Mouse (Mus musculus): ENCODE data around the gene Twf1.
A peak's percentile ranks its signal among the peaks of the same experiment; 100 is the strongest.

The Twf1 gene

DNA sequence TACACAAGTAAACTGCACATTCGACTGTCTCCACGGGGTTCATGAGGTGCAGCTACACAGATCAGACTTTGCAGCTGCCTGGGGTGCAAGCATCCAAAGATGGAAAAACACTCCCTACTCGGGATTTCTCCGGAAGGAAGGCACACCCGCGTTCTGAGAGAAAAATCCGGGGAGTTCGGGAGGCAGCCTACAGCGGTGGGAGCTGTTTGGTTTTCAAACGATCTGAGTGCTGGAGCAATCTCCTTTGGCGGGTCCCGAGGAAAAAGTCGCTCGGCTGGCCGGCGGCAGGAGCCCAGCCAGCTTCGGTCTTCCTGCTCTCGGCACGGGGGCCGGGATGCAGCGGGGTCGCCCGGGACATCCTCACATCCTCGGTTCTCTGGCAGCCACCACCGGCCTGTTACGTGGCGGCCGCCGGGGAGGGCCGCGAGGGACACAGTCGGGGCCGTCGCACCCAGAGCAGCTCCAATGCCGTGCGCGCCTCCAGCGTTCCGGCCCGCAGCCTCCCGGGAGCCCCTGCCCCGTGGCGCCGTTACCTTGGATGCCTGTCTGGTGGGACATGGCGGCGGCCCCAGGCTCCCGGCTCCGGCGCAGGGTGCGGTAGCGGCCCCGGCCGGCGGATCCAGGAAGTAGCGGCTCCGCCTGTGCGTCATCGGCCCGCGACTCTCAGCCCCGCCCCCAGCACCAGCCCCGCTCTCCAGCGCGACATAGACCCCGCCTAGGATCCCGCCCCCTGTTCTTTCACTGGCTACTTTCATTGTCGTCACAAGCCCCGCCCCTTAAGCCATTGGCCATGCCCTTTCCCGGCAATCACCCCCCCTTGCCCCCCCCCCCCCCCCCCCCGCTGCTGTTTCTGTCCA is at the start of gene Twf1:
Gene Twf1, minus strand, starts transcription at position 671 of the 857 bp plus-strand sequence.
- peak; percentile 93 for DNase-seq (ENCODE audit: low read depth, low spot score)

DNA sequence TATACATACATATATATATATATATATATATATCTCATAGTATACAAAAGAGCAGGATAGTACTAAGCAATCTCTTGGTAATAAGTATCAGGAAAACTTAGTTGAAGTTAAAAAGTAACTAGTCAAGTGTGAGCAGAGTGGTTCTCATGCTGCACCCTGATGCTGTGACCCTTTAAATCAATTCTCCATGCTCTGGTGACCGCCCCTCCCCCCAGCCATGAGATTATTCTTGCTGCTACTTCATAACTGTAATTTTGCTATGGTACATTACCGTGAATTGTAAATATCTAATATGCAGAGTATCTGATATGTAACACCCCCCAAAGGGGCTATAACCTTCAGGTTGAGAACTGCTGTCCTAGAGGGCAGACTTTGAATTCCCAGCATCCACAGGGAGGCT is 49.4 kb upstream of the Twf1 start:
- DNase-seq (ENCODE audit: low read depth, low spot score): no peak

DNA sequence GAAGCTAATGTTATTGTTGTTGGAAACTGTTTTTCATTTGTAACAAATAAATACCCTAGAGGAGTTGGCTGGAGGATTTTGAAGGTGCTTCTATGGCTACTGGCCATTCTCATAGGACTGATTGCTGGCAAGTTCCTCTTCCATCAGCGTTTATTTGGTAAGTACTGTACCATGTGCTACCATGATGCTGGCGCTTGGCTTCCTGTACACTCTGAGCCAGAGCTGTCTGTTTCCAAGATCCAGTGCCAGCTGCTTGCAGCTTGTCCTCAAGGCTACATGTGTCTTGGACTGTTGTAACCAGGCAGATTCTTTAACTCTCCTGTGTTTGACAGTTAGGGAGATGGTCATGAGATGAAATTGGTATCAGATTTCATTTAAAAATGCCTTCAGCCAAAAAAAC is 48.5 kb upstream of the Twf1 start:
- DNase-seq (ENCODE audit: low read depth, low spot score): no peak

DNA sequence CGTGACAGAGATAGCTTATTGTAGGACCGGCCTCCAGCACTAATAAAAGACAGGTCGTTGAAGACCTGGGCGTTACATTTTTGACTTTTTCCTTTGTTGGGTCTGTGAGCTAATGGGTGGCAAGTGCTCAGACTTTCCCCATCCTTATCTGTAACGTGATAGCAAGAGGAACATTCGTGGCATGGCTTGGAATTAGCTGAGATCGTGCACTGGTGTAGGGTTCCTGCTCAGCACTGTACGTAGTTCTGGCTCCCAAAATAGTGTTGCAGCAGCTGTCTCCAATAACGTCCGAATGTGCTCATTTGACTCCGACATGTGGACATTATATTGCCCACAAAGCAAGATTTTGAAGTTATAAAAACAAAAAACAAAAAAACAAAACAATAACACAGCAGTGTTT is 44.8 kb upstream of the Twf1 start:
- no peak for DNase-seq (ENCODE audit: low read depth, low spot score)

DNA sequence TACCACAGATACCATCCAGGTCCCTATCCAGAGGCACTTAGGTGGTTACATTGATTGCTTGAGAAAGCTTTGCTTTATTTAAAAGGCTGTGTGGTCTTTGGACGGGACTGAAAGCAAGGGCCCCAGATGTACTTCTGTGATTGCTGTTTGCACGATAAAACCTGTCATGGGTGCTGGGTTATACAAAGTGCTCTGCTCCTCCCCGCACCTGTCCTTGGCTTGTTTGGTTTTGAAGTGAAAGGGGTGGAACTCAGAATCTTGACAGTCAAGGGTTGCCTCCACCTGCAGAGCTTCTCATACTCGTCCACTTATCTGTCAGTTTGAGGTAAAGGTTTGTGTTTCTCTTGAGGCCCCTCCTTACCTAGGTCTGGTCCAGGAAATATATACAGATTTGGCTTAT is 40.9 kb upstream of the Twf1 start:
- DNase-seq (ENCODE audit: low read depth, low spot score): no peak

DNA sequence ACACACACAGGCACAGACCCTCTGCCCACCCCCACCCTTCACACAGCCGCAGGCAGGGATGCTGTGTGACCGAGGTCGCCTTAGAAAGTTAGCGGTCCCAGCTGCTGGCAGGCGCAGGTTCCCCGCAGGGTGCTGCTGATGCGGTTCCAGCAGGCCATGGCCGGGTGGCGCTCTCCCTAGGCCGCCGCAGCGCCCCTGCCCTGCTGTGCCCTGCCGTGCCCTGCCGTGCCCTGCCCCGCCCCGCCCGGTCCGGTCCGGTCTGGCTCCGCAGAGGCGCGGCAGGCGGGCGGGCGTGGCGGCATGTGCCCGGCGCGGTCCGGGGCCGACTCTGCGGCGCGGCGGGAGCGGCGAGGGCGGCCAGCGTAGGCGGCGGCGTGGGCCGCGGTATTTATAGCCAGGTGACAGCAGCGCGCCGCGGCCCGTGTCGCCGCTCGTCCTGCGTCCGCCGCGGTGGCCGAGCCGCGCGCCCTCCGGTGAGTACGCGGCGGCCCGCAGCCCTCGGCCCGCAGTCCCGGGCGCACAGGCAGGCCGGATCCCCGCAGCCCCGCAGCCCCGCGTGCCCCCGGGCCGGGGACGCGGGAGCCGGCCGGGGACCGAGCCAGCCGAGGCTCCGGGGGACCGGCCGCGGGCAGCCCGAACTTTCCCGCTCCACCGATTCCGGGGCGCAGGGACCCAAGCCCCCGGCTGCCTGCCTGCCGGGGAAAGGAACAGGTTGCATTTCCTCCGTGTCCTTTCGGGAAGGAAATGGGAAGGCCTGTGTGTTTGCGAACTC is 39.3 kb upstream of the Twf1 start, which contains the start of gene Tmem117:
Gene Tmem117, plus strand, starts transcription at position 403 of the 772 bp plus-strand sequence.
- DNase-seq (ENCODE audit: low read depth, low spot score): no peak

DNA sequence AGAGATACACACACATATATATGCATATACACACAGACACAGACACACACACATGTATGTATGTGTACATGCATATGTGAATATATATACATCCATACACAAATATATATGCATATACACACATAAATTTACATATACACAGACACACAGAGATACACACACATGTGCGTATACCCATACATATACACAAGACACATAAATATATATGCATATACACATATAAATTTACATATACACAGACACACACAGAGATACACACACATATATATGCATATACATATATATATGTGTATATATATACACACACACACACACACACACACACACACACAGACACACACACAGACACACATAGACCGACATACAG is 38.8 kb upstream of the Twf1 start:
- DNase-seq (ENCODE audit: low read depth, low spot score): no peak

DNA sequence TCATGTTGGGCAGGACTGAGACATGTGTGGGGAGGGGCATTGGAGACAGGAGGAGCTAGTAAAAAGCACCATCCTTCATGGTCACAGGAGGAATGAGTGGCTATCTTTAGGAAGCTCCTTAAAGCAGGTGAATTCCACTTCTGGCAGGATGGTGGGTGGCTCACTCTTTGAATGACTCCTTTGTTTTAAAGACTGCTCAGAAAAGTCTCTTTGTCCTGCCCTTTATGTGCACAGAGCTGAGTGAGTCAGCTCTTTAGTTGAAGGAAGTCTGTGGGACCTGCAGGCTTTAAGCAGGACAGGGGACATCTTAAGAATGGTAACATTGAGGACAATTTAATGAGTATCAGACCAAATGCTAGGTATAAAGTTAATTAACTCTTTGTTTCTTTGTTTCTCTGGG is 31.2 kb upstream of the Twf1 start:
- no peak for DNase-seq (ENCODE audit: low read depth, low spot score)

DNA sequence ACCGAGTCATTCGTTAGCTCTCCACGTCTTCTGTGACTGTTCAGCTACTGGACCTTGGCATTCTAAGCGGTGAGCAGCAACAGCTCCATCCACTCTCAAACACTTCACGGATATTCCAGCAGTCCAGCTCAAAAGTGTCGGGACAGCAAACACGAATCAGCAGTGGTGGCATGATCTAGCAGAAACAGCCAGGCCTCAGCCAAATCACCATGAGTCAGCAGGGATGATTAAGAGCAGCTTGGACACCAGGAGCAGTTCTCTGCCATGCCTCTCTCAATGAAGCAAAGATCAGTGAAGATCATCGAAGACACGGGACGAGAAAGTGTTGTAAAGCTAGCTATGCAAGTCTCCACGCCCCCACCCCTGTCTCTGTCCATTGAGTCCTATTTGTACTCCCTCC is 26.3 kb upstream of the Twf1 start:
- DNase-seq (ENCODE audit: low read depth, low spot score): peak; percentile 2

DNA sequence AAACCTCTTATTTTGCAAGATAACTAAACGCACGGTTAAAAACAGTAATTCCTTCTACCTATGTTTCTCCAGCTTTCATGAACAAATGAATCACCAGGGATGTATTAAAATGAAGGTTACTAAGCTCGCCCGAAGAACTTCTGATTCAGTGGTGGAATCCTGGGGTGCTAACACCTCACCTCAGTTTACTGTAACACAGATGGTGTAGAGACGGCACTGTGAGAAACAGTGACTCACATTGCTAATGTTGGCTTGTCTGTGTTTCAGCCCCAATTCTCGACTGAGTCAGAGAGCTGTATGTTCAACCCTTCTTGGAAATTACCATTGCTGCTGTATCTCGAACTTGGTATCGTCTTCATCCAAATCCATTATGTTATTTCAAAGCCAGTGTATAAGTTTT is 18.1 kb upstream of the Twf1 start:
- DNase-seq (ENCODE audit: low read depth, low spot score): no peak

DNA sequence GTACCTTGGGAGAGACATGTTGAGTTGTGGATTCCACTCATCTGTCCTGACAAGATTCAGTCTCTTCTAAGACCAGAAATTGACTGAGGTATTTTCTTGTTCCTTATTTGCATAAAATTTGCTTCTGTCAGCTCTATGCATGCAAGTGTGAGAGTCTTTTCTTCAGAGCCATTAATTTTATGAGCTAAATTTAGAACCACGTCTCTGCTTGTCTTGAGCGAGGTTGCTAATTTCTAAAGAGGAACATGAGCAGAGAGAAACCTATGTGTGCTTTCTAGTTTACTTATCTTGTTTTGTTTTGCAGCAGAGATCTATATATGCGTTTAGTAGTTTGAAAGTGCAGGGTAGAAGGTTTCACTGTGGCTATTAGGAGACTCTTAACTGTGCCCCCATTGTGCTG is 12.8 kb upstream of the Twf1 start:
- DNase-seq (ENCODE audit: low read depth, low spot score): no peak

DNA sequence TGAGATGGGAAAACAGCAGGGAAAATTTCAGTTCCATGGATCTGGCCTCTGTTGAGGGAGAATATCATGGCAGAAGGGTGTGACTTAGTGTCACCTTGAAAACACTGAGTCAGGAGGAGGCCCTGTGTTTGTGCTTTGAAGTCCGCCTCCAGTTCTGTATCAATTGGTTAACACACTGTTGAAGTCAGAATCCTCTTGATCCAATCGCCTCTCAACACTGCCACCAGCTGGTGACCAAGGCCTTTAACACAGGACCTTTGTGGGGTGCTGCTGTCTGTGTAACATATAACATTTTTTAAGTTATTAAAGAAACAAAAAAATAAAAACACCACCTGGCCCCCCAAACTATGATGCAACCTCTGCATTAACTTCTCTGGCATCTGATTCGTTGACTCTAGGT is 11.7 kb upstream of the Twf1 start:
- DNase-seq (ENCODE audit: low read depth, low spot score): no peak

DNA sequence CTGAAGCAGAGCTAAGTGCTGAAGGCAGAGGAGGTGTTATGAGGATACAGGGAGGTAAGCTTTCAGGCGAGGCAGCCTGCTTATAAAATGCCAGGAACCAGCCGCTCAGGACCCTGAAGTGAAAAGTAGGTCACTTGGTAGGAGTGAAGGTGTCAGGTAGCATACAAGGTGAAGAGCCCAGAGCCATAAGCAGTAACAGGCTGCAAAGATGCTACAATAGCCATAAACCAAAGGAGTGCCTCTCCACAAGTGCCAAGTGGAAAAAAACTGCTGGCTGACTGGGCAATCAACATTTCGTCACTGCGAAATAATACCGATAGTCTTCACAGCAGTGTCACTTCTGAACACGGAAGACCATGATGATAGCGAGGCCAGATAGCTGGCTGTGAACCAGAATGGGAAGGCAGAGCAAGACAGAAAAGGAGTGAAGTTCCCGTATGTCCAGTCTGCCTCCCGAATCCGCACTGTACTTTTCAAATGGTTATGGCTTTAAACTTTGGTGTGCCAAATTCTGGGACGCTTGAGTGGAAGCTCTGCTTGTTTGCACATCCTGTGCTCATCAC is 10.5 kb upstream of the Twf1 start:
- DNase-seq (ENCODE audit: low read depth, low spot score): no peak

DNA sequence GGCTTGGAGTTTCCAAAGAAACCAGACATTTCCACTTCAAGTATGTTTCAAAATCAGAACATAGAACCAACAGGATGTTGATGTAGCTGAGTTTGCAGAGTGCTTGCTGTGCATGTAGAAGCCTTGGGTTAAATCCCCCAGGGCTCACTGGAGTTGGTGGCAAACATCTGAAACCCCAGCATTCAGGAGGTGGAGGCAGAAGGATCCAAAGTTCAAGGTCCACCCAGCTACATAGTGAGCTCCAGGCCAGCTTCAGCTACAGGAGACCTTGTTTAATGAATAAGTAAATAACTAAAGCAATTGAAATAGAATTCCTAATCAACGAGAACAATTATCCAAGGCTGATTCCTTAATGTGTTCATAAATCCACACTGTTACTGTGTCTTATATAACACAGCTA is 3.9 kb upstream of the Twf1 start:
- DNase-seq (ENCODE audit: low read depth, low spot score): no peak

DNA sequence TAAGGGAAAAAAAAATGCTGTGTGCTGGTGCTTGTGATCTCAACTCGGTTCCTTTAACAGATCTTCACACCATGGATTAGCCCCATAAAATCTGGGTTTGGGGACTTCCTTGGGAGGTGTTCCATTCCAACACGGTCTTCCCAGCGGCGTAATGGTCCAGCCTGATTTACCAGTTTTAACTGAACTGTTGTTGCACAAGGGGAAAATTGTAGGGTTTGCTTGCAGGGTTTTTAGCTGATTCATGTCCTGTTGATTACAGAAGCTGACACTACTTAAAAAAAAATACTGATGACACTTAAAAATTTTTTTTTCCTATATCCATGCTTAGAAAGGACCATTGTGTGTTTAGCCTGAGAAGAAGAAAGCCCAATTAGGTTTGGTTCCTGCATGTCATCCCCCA is 1.7 kb upstream of the Twf1 start:
- DNase-seq (ENCODE audit: low read depth, low spot score): no peak

DNA sequence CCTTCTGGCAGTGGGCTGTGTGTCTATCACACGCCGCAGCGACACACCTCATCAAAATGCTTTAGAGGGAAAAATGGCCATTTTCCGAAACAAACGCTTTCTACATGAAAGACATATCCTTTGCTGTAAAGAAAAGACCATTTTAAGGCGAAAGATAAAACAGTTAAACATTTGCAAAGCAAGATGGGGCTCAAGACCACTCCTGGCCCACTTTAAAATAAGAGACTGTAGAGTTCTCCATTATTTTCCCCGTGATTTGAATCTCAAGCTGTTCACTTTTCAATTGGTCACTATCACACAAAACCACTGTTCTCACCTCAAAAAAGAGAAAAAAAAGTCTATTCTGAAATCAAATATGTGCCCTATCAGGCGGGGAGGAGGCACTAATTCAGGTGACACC is 394 bp upstream of the Twf1 start:
- no peak for DNase-seq (ENCODE audit: low read depth, low spot score)

DNA sequence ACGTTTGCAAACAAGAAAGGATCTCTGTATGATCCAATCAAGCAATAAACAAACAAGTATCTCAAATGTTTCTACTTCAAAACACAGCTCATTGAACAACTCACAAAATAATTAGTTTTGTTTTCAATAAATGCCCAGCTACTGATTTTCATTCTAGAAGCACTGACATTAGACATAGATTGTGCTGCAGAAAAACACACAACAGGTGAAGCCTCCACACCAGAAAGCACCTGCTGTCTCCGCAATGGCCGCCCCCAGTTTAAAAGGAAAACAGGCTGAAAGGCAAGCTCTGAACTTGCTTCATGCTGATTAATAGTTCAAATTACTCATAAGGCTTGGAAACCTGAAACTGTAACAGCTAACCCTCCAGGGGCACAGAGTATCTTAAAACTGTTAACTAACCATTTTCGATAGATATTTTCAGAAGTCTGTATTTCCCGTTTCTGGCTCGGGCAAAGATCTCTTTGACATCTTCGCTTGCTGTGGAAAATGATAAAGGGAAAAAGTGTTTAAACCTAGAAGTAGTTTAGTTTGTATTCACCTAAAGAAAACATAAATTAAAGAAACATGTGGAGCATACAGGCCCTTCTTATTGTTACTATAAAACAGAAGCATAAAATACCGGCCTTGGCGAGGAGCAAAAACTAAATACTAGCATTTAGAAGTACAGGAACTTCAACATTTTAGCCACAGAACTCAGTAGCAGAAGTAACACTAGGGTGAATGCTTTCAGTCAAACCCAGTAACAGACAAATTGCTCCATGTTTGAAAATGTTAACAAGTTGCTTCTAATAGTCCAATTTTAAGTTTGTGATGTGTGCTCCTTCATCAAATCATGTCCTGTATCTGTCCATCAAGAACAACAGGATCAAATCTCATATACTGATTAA is 1.6 kb downstream of the Twf1 start:
- DNase-seq (ENCODE audit: low read depth, low spot score): no peak

DNA sequence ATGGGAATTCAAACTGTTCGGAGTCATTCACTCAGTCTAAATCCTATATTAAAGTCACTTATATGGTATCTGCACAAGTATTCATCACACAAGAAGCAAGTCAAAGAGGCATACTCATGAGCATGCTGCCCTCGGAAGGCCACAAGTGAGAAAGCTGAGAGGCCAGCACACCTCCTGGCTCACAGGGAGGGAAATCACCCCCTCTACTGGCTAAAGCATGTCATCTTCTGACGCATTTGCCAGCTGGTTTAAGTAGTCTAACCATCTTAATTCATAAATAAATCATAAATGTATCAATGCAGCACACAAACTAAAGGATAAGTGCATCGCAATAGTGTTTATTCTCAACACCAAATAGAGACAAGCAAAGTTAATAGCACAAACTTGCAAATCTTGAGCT is 5.0 kb downstream of the Twf1 start:
- no peak for DNase-seq (ENCODE audit: low read depth, low spot score)

DNA sequence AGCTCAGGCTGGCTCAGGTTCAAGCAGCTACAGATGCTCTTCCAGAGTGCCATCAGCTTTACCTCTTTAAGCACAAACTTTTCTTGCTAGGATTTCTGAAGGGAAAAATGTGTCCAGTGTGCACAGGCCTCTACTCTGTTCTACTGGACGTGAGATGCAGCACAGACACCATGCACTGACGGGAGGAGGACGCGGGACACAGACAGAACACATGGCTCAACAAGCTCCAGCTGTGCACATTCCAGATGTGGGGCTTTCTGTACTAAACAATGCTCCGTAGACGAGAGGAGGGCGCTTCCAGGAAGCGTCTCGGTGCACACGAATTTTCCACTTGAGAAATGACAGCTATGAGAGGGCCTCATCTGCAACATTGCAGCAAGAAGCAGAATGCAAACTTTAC is 6.5 kb downstream of the Twf1 start:
- no peak for DNase-seq (ENCODE audit: low read depth, low spot score)

DNA sequence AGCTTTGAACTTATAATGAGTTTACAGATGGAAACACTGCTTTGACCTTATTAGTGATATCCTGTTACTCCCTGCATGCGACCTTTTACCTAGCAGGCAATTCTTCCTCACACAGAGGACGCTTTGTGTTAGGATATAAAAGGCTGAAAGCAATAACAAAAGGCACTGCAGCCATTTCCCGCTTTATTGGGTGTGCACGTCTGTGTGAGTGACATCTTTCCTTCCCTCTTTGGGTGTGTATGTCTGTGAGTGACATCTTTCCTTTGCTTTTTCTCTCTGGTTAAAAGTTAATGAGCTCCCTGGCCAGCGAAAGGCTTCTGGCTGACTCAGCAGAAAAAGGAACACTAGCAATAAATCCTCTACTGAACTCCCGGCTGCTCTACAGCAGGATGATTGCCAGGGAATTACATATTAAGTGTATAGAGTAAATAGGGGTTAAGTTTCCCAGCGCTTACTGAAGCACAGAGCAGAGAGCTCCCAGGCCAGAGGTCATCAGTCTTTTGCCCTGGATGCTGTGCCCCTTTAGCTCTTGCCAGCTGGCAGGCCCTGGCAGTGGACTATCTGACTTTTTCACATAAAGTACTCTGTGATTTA is 7.6 kb downstream of the Twf1 start:
- DNase-seq (ENCODE audit: low read depth, low spot score): no peak

DNA sequence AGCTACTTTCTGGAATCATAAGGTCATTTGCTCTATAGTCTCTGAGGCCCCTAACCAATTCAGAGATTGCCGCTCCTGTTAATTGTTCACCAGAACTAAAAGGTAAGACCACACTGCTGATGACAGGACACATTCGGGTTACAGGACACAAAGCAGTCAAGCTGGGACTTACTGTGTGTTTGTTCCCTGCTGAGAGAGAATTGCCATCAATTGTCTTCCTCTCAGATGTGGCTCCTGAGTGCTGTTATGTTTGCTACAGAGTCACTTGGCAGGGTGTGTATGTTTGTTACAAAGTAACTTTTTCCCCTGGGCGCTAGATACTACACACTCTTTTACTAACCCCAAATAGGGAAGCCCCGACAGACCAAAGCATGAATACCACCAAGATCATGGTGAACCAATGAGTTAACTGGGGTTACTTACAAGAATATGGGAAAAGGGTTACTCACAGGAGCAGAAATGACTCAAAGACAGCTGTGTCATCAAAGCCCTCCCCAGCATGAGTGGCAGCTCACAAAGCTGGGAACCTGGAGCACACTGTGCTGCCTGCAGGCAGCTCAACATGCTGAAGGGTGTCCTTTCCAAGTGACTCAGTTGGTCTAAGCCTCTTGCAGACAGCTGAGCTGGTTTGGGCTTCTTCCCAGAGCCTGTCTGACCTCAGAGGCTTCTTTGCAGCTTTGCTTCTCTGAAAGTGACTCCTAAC is 15.0 kb downstream of the Twf1 start:
- no peak for DNase-seq (ENCODE audit: low read depth, low spot score)

Measured in c-Kit-negative CD71-positive TER-119-positive erythroid progenitor cells, embryonic 14.5 days (primary cell).